Mouse (Mus musculus): ENCODE results near the gene Fes. TPM values are rescaled to one million over a fixed set of nuclear protein-coding genes. Genes with fewer than 3 reads are reported as not detected.

Gene Fes
- polyA plus RNA-seq, 1 experiment from 2014 or later: 8.0 TPM

- Histone ChIP-seq H3K4me1 (replicated peaks; ENCODE audit: control insufficient read depth, insufficient read depth, low read length) (peaks cover 5% of the 10 kb centered on the region), H3K27me3 (replicated peaks; ENCODE audit: control insufficient read depth, insufficient read depth, low read length) (no peaks in the 10 kb centered on the region), H3K9ac (ENCODE audit: low read length) (no peak overlapping the region), H3K4me2 (ENCODE audit: low read length) (no peak overlapping the region), H3K4me3 (ENCODE audit: low read depth, low read length) (no peak overlapping the region), H3K9me3 (ENCODE audit: control insufficient read depth, low read length) (no peaks in the 10 kb centered on the region), H3K36me3 (ENCODE audit: control insufficient read depth, insufficient read depth, low read length) (no peaks in the 10 kb centered on the region), H3K27ac (ENCODE audit: low read depth) (no peak overlapping the region)
- 94% methylated on average over 6 of the region's 6 CpGs for WGBS
- DNase-seq (ENCODE audit: low spot score): no peak
- ATAC-seq (replicated peaks; ENCODE audit: low FRiP score, low TSS enrichment, low read depth): no peak
These were observed 33.8 kb upstream of the Fes start for GRCm38 (mm10) chr7:80421576-80421975.

GRCm38 (mm10) chr7:80420586-80420985 lies 32.8 kb upstream of the Fes start:
- Histone ChIP-seq H3K4me2 (ENCODE audit: low read length) (no peak overlapping the region), H3K36me3 (ENCODE audit: control insufficient read depth, insufficient read depth, low read length) (no peaks in the 10 kb centered on the region), H3K27ac (ENCODE audit: low read depth) (no peak overlapping the region), H3K9me3 (ENCODE audit: control insufficient read depth, low read length) (no peaks in the 10 kb centered on the region), H3K4me3 (ENCODE audit: low read depth, low read length) (no peak overlapping the region), H3K9ac (ENCODE audit: low read length) (no peak overlapping the region), H3K4me1 (replicated peaks; ENCODE audit: control insufficient read depth, insufficient read depth, low read length) (peaks cover 5% of the 10 kb centered on the region), H3K27me3 (replicated peaks; ENCODE audit: control insufficient read depth, insufficient read depth, low read length) (no peaks in the 10 kb centered on the region)
- ATAC-seq (replicated peaks; ENCODE audit: low FRiP score, low TSS enrichment, low read depth) (no peak), DNase-seq (ENCODE audit: low spot score) (no peak)
- WGBS: 87% methylated on average over 4 of the region's 4 CpGs

GRCm38 (mm10) chr7:80419278-80419677 lies 31.5 kb upstream of the Fes start:
- Histone ChIP-seq H3K4me2 (ENCODE audit: low read length) (no peak overlapping the region), H3K27ac (ENCODE audit: low read depth) (no peak overlapping the region), H3K9me3 (ENCODE audit: control insufficient read depth, low read length) (no peaks in the 10 kb centered on the region), H3K9ac (ENCODE audit: low read length) (no peak overlapping the region), H3K36me3 (ENCODE audit: control insufficient read depth, insufficient read depth, low read length) (no peaks in the 10 kb centered on the region), H3K4me1 (replicated peaks; ENCODE audit: control insufficient read depth, insufficient read depth, low read length) (peaks cover 5% of the 10 kb centered on the region), H3K4me3 (ENCODE audit: low read depth, low read length) (no peak overlapping the region), H3K27me3 (replicated peaks; ENCODE audit: control insufficient read depth, insufficient read depth, low read length) (no peaks in the 10 kb centered on the region)
- ATAC-seq (replicated peaks; ENCODE audit: low FRiP score, low TSS enrichment, low read depth) (no peak), DNase-seq (ENCODE audit: low spot score) (no peak)
- WGBS: 48% methylated on average over 3 of the region's 3 CpGs

- H3K4me1 ChIP-seq (replicated peaks; ENCODE audit: control insufficient read depth, insufficient read depth, low read length): peaks cover 5% of the 10 kb centered on the region
- H3K4me3 ChIP-seq (ENCODE audit: low read depth, low read length): no peak overlapping the region
- H3K9ac ChIP-seq (ENCODE audit: low read length): no peak overlapping the region
- no peak for ATAC-seq (replicated peaks; ENCODE audit: low FRiP score, low TSS enrichment, low read depth)
- no peaks in the 10 kb centered on the region for H3K9me3 ChIP-seq (ENCODE audit: control insufficient read depth, low read length)
- H3K4me2 ChIP-seq (ENCODE audit: low read length): no peak overlapping the region
- H3K27ac ChIP-seq (ENCODE audit: low read depth): no peak overlapping the region
- WGBS: 85% methylated on average over 3 of the region's 3 CpGs
- H3K36me3 ChIP-seq (ENCODE audit: control insufficient read depth, insufficient read depth, low read length): no peaks in the 10 kb centered on the region
- H3K27me3 ChIP-seq (replicated peaks; ENCODE audit: control insufficient read depth, insufficient read depth, low read length): no peaks in the 10 kb centered on the region
- no peak for DNase-seq (ENCODE audit: low spot score)
These were observed 30.3 kb upstream of the Fes start for GRCm38 (mm10) chr7:80418036-80418435.

- Histone ChIP-seq H3K36me3 (ENCODE audit: control insufficient read depth, insufficient read depth, low read length) (no peaks in the 10 kb centered on the region), H3K27ac (ENCODE audit: low read depth) (no peak overlapping the region), H3K4me1 (replicated peaks; ENCODE audit: control insufficient read depth, insufficient read depth, low read length) (peaks cover under 1% of the 10 kb centered on the region; the same call in 1 of the 2 replicates), H3K9me3 (ENCODE audit: control insufficient read depth, low read length) (no peaks in the 10 kb centered on the region), H3K4me2 (ENCODE audit: low read length) (no peak overlapping the region), H3K4me3 (ENCODE audit: low read depth, low read length) (no peak overlapping the region), H3K9ac (ENCODE audit: low read length) (no peak overlapping the region), H3K27me3 (replicated peaks; ENCODE audit: control insufficient read depth, insufficient read depth, low read length) (no peaks in the 10 kb centered on the region)
- ATAC-seq (replicated peaks; ENCODE audit: low FRiP score, low TSS enrichment, low read depth): no peak
- DNase-seq (ENCODE audit: low spot score): no peak
These were observed 29.9 kb upstream of the Fes start for GRCm38 (mm10) chr7:80417601-80418000.

GRCm38 (mm10) chr7:80416969-80417368 lies 29.2 kb upstream of the Fes start:
- Histone ChIP-seq H3K4me2 (ENCODE audit: low read length) (no peak overlapping the region), H3K9me3 (ENCODE audit: control insufficient read depth, low read length) (no peaks in the 10 kb centered on the region), H3K9ac (ENCODE audit: low read length) (no peak overlapping the region), H3K27ac (ENCODE audit: low read depth) (no peak overlapping the region), H3K36me3 (ENCODE audit: control insufficient read depth, insufficient read depth, low read length) (no peaks in the 10 kb centered on the region), H3K27me3 (replicated peaks; ENCODE audit: control insufficient read depth, insufficient read depth, low read length) (no peaks in the 10 kb centered on the region), H3K4me1 (replicated peaks; ENCODE audit: control insufficient read depth, insufficient read depth, low read length) (no peaks in the 10 kb centered on the region), H3K4me3 (ENCODE audit: low read depth, low read length) (no peak overlapping the region)
- DNase-seq (ENCODE audit: low spot score) (no peak), ATAC-seq (replicated peaks; ENCODE audit: low FRiP score, low TSS enrichment, low read depth) (no peak)
- 84% methylated on average over 7 of the region's 7 CpGs for WGBS

GRCm38 (mm10) chr7:80414303-80414855 lies 26.6 kb upstream of the Fes start:
- H3K9me3 ChIP-seq (ENCODE audit: control insufficient read depth, low read length): no peaks in the 10 kb centered on the region
- ATAC-seq (replicated peaks; ENCODE audit: low FRiP score, low TSS enrichment, low read depth): no peak
- H3K27me3 ChIP-seq (replicated peaks; ENCODE audit: control insufficient read depth, insufficient read depth, low read length): no peaks in the 10 kb centered on the region
- DNase-seq (ENCODE audit: low spot score): no peak
- H3K36me3 ChIP-seq (ENCODE audit: control insufficient read depth, insufficient read depth, low read length): no peaks in the 10 kb centered on the region
- no peak overlapping the region for H3K27ac ChIP-seq (ENCODE audit: low read depth)
- H3K4me2 ChIP-seq (ENCODE audit: low read length): no peak overlapping the region
- no peak overlapping the region for H3K9ac ChIP-seq (ENCODE audit: low read length)
- WGBS: 68% methylated on average over 7 of the region's 7 CpGs
- H3K4me1 ChIP-seq (replicated peaks; ENCODE audit: control insufficient read depth, insufficient read depth, low read length): no peaks in the 10 kb centered on the region
- H3K4me3 ChIP-seq (ENCODE audit: low read depth, low read length): no peak overlapping the region

GRCm38 (mm10) chr7:80413512-80414302 lies 26.0 kb upstream of the Fes start:
- H3K36me3 ChIP-seq (ENCODE audit: control insufficient read depth, insufficient read depth, low read length): no peaks in the 10 kb centered on the region
- ATAC-seq (replicated peaks; ENCODE audit: low FRiP score, low TSS enrichment, low read depth): no peak
- H3K9ac ChIP-seq (ENCODE audit: low read length): no peak overlapping the region
- 83% methylated on average over 9 of the region's 9 CpGs for WGBS
- H3K27me3 ChIP-seq (replicated peaks; ENCODE audit: control insufficient read depth, insufficient read depth, low read length): no peaks in the 10 kb centered on the region
- H3K27ac ChIP-seq (ENCODE audit: low read depth): no peak overlapping the region
- no peak overlapping the region for H3K4me2 ChIP-seq (ENCODE audit: low read length)
- no peaks in the 10 kb centered on the region for H3K9me3 ChIP-seq (ENCODE audit: control insufficient read depth, low read length)
- no peak for DNase-seq (ENCODE audit: low spot score)
- H3K4me3 ChIP-seq (ENCODE audit: low read depth, low read length): no peak overlapping the region
- H3K4me1 ChIP-seq (replicated peaks; ENCODE audit: control insufficient read depth, insufficient read depth, low read length): no peaks in the 10 kb centered on the region

GRCm38 (mm10) chr7:80412781-80413180 lies 25.0 kb upstream of the Fes start:
- WGBS: 71% methylated on average over 5 of the region's 5 CpGs
- DNase-seq (ENCODE audit: low spot score): no peak
- H3K27me3 ChIP-seq (replicated peaks; ENCODE audit: control insufficient read depth, insufficient read depth, low read length): no peaks in the 10 kb centered on the region
- no peak overlapping the region for H3K9ac ChIP-seq (ENCODE audit: low read length)
- H3K27ac ChIP-seq (ENCODE audit: low read depth): no peak overlapping the region
- H3K36me3 ChIP-seq (ENCODE audit: control insufficient read depth, insufficient read depth, low read length): no peaks in the 10 kb centered on the region
- no peak overlapping the region for H3K4me2 ChIP-seq (ENCODE audit: low read length)
- no peak overlapping the region for H3K4me3 ChIP-seq (ENCODE audit: low read depth, low read length)
- H3K9me3 ChIP-seq (ENCODE audit: control insufficient read depth, low read length): no peaks in the 10 kb centered on the region
- ATAC-seq (replicated peaks; ENCODE audit: low FRiP score, low TSS enrichment, low read depth): no peak
- no peaks in the 10 kb centered on the region for H3K4me1 ChIP-seq (replicated peaks; ENCODE audit: control insufficient read depth, insufficient read depth, low read length)

Measured in intestine, embryonic 14.5 days (tissue).